ENCODE assay signal across 8 mouse cellular contexts in the genomic region with DNA sequence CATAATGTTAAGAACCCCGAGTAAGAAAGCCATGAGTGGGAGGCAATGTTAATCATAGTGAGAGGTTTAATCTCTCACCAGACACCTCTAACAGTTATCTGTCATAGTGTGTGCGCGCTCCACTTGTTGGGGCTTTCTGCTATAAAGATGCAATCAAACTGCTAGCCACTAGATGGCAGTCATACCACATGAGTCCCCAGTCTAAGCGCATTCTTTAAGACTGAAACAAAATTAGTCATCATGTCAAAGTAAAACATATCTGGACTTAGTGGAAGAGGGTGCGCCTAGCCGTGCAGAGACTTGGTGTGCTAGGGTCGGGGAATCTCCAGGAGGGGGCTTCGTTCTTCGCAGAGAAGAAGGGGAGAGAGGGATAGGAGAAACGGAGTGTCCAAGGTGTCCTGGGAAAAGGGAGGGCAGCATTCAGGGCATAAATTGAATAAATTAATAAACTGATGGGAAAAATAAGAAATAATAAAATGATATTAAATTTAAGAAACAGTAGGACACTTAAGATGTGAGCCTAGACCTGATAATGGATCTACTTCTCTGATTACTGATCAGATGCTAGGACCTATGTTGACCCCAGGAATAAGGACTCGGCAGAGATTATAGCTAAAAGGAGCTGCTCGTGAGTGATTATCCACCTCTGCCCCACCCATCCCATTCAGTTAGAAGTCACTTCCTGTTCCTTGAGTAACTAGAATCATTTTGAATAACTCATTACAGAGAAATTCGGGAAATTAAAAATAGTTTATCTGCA. TPM values are rescaled to one million over a fixed set of nuclear protein-coding genes. Genes with fewer than 3 reads are reported as not detected.
DNase-seq lines count a peak whose midpoint lies in the region; ATAC-seq lines count a peak whose summit lies in the region.

No protein-coding gene starts in this region.

- ATAC-seq in forebrain, embryonic 12.5 days (ENCODE audit: low FRiP score): peak; percentile 81
- ATAC-seq in hindbrain, embryonic 15.5 days (ENCODE audit: low FRiP score, low read depth): peak; percentile 92
- peak; percentile 99 for ATAC-seq in megakaryocyte progenitor cell, adult 5-6 weeks (replicated peaks; ENCODE audit: poor library complexity)

- H3K27me3 ChIP-seq in forebrain, embryonic 12.5 days: no peaks in the 10 kb centered on the region
- H3K27me3 ChIP-seq in hindbrain, embryonic 15.5 days: no peaks in the 10 kb centered on the region

- peak; percentile 21 to 59 for DNase-seq in heart, adult 18-20 months
- no peak for DNase-seq in heart, adult 11 months
- peak; percentile 29 for DNase-seq in c-Kit-positive CD71-negative TER-119-negative erythroid progenitor cells, embryonic 14.5 days (ENCODE audit: low read depth)
- peak; percentile 44 for DNase-seq in left cerebral cortex, adult 11 months (ENCODE audit: low spot score)
- DNase-seq in right cerebral cortex, postnatal 4 days: peak; percentile 41

- no peaks in the 10 kb centered on the region for H3K9me3 ChIP-seq in forebrain, embryonic 12.5 days
- H3K9me3 ChIP-seq in hindbrain, embryonic 15.5 days: no peaks in the 10 kb centered on the region

- no peak overlapping the region for H3K4me3 ChIP-seq in forebrain, embryonic 12.5 days (replicated peaks)
- peak overlapping the region; percentile 4; the same call in 1 of the 2 replicates for H3K4me3 ChIP-seq in hindbrain, embryonic 15.5 days

- no peaks in the 10 kb centered on the region for H3K36me3 ChIP-seq in forebrain, embryonic 12.5 days (replicated peaks)
- no peaks in the 10 kb centered on the region for H3K36me3 ChIP-seq in hindbrain, embryonic 15.5 days

- no peak overlapping the region for H3K27ac ChIP-seq in forebrain, embryonic 12.5 days
- H3K27ac ChIP-seq in hindbrain, embryonic 15.5 days (replicated peaks): no peak overlapping the region

- H3K4me1 ChIP-seq in forebrain, embryonic 12.5 days: no peaks in the 10 kb centered on the region
- peaks cover 2% of the 10 kb centered on the region; the same call in 1 of the 2 replicates for H3K4me1 ChIP-seq in hindbrain, embryonic 15.5 days (replicated peaks)

- H3K9ac ChIP-seq in forebrain, embryonic 12.5 days: no peak overlapping the region
- H3K9ac ChIP-seq in hindbrain, embryonic 15.5 days: no peak overlapping the region

- 34% methylated on average over 13 of the region's 13 CpGs for WGBS in forebrain, embryonic 12.5 days
- WGBS in hindbrain, embryonic 15.5 days: 31% methylated on average over 13 of the region's 13 CpGs

- peak overlapping the region; percentile 17; the same call in 1 of the 2 replicates for H3K4me2 ChIP-seq in forebrain, embryonic 12.5 days
- peak overlapping the region; percentile 42 for H3K4me2 ChIP-seq in hindbrain, embryonic 15.5 days

RNA-seq across cellular contexts. Expression of a gene that starts 42.4 kb away (rescaled TPM):
- total RNA-seq in heart, adult 18-20 months (2021): not detected
- polyA plus RNA-seq in forebrain, embryonic 12.5 days (2016; fragmentation: Nextera tagmentation; extraction: Ambion mirVana): 4.1 TPM in 2 replicates
- 4.2 and 4.8 TPM in 2 replicates for polyA plus RNA-seq in hindbrain, embryonic 15.5 days (2015; fragmentation: Nextera tagmentation; extraction: Ambion mirVana)
- total RNA-seq in megakaryocyte progenitor cell, adult 5-6 weeks (2015): not detected in 2 replicates
- total RNA-seq in megakaryocyte progenitor cell, adult 5-6 weeks (2017): not detected in 2 replicates
